Mouse (Mus musculus) cerebellum, adult 11 months (tissue): Measurements from ENCODE around the gene Gm8180.
"Not testable (repeated sequence)": the region's sequence is repeated elsewhere in the genome, so short reads cannot be mapped to it uniquely, and the experiment has no call there.

Experiments used
- DNase-seq: peaks from one replicate; pipeline ENCODE4 v3.0.0; 2022

The Gm8180 gene

GRCm38 (mm10) chr14:43784645-43785044 is at the start of gene Gm8180:
Gene Gm8180, minus strand, starts transcription at chr14:43784745.
- DNase-seq: not testable (repeated sequence)

GRCm38 (mm10) chr14:43830385-43830784 is 45.8 kb upstream of the Gm8180 start:
- DNase-seq: not testable (repeated sequence)

GRCm38 (mm10) chr14:43824176-43824575 is 39.6 kb upstream of the Gm8180 start:
- not testable (repeated sequence) for DNase-seq

GRCm38 (mm10) chr14:43821869-43822268 is 37.3 kb upstream of the Gm8180 start:
- DNase-seq: not testable (repeated sequence)

- DNase-seq: not testable (repeated sequence)
Observed at GRCm38 (mm10) chr14:43812458-43812857, 27.9 kb upstream of the Gm8180 start.

- not testable (repeated sequence) for DNase-seq
Observed at GRCm38 (mm10) chr14:43808142-43808541, 23.6 kb upstream of the Gm8180 start.

GRCm38 (mm10) chr14:43804435-43804834 is 19.9 kb upstream of the Gm8180 start:
- DNase-seq: not testable (repeated sequence)

GRCm38 (mm10) chr14:43796905-43797470 is 12.4 kb upstream of the Gm8180 start:
- DNase-seq: not testable (repeated sequence)

GRCm38 (mm10) chr14:43796069-43796904 is 11.7 kb upstream of the Gm8180 start:
- DNase-seq: no peak

GRCm38 (mm10) chr14:43793811-43794210 is 9.3 kb upstream of the Gm8180 start:
- not testable (repeated sequence) for DNase-seq

- DNase-seq: not testable (repeated sequence)
Observed at GRCm38 (mm10) chr14:43747566-43747965, 37.0 kb downstream of the Gm8180 start, which contains the start of gene Gm6526. Gene Gm6526, plus strand, starts transcription at chr14:43747866.
